Mouse (Mus musculus): ENCODE results near the gene Ripk3. TPM values are rescaled to one million over a fixed set of nuclear protein-coding genes. Genes with fewer than 3 reads are reported as not detected.

Gene Ripk3
- polyA plus RNA-seq, 1 experiment from 2014 or later: 51.4 TPM

DNA sequence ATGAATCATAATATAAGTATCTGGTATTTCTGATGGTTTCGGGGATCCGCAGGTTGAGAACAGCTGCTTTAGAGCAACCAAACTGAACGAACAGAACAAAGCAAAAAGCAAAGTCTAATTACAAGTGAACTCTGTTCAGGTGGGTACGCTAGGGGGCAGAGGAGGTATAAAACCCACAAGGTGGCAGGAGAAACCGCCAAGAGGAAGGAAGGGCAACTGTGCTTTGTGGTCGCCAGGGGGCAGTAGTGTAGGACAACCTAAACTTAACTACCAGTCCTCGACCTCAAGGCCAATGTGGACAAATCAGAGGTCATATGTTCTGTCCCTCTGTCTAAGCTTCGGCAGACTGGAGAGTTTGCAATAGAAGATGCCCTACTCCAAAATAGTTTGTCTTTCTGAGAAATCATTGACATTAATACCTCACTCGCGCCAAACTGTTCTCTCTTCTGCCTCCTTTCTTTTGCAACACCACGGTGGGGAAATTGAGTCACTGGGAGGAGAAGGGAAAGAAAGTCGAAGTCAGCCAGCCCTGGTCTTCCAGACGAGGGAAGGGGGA lies 33.8 kb upstream of the Ripk3 start:
- Histone ChIP-seq H3K27ac (ENCODE audit: low read depth) (peak overlapping the region; percentile 98), H3K4me1 (ENCODE audit: insufficient read depth) (no peaks in the 10 kb centered on the region; the same call in 1 of the 2 replicates), H3K4me3 (ENCODE audit: low read depth, low read length) (peak overlapping the region; percentile 75), H3K4me2 (peak overlapping the region; percentile 92), H3K36me3 (ENCODE audit: insufficient read depth) (peaks cover 15% of the 10 kb centered on the region), H3K9ac (peak overlapping the region; percentile 63; the same call in 1 of the 2 replicates), H3K9me3 (ENCODE audit: low read depth, low read length) (no peaks in the 10 kb centered on the region), H3K27me3 (ENCODE audit: insufficient read depth, low read length) (no peaks in the 10 kb centered on the region)
- peak; percentile 99 for TF ChIP-seq CTCF (IDR thresholded peaks at IDR 0.05; ENCODE audit: low read depth)
- WGBS: 2% methylated on average over 13 of the region's 13 CpGs
- DNase-seq (peak; percentile 93), ATAC-seq (ENCODE audit: insufficient read depth) (peak; percentile 4; the same call in 1 of the 2 replicates)

DNA sequence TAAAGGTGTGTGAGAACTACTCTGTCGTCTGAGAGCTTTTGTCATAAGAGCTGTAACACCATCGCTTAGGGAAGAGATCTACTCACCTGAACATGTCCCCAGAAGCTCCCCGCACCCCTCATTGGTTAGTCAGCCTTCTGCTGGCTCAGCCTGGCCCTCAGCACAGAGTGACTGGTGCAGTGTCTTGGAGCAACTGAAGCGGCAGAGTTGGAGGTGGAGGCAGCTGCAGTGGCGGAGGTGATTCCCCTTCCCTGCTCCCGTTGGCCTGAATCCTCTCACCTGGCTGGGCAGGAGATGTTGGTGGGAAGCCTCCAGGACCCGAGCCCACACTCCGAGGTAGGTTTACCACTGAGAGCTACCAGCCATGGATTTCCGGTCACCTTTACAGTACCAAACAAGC lies 31.9 kb upstream of the Ripk3 start:
- no peak for TF ChIP-seq CTCF (IDR thresholded peaks at IDR 0.05; ENCODE audit: low read depth)
- no peaks in the 10 kb centered on the region for H3K9me3 ChIP-seq (ENCODE audit: low read depth, low read length)
- H3K27ac ChIP-seq (ENCODE audit: low read depth): no peak overlapping the region
- H3K27me3 ChIP-seq (ENCODE audit: insufficient read depth, low read length): no peaks in the 10 kb centered on the region
- H3K4me1 ChIP-seq (ENCODE audit: insufficient read depth): no peaks in the 10 kb centered on the region
- WGBS: 80% methylated on average over 9 of the region's 9 CpGs
- H3K9ac ChIP-seq: no peak overlapping the region
- DNase-seq: no peak
- no peaks in the 10 kb centered on the region for H3K36me3 ChIP-seq (ENCODE audit: insufficient read depth)
- ATAC-seq (ENCODE audit: insufficient read depth): no peak
- H3K4me2 ChIP-seq: no peak overlapping the region
- H3K4me3 ChIP-seq (ENCODE audit: low read depth, low read length): no peak overlapping the region

DNA sequence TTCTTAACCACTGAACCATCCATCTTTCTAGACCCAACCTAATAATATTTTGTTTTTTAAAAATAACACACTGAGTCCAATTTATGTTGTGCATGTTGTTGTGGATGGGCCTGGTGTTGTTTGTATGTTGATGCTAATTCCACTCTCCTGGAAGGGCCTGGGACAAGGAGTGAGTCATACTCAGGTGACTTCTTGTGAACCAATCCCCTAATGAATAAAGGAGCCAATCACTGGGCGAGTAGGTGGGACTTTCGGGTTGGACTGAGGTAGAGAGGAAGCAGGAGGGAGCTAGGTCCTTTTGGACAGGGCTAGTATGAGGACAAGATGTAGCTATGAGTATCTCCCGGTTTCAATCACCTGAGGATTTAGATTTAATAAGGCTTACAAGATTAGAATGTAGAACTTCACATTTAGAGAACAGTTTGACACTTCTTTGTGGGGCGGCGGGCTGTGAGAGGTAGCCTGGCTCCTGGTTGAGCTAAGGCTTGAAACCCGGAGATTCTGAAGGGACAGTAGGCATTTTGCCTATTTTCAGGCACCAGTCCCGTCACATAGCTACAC lies 31.3 kb upstream of the Ripk3 start:
- Histone ChIP-seq H3K27ac (ENCODE audit: low read depth) (no peak overlapping the region), H3K4me2 (no peak overlapping the region), H3K4me3 (ENCODE audit: low read depth, low read length) (no peak overlapping the region), H3K36me3 (ENCODE audit: insufficient read depth) (no peaks in the 10 kb centered on the region), H3K9ac (no peak overlapping the region), H3K4me1 (ENCODE audit: insufficient read depth) (no peaks in the 10 kb centered on the region), H3K27me3 (ENCODE audit: insufficient read depth, low read length) (no peaks in the 10 kb centered on the region), H3K9me3 (ENCODE audit: low read depth, low read length) (no peaks in the 10 kb centered on the region)
- DNase-seq: no peak
- 78% methylated on average over 7 of the region's 7 CpGs for WGBS
- TF ChIP-seq CTCF (IDR thresholded peaks at IDR 0.05; ENCODE audit: low read depth): no peak
- no peak for ATAC-seq (ENCODE audit: insufficient read depth)

GRCm38 (mm10) chr14:55815310-55815751 lies 26.7 kb upstream of the Ripk3 start:
- 19% methylated on average over 17 of the region's 17 CpGs for WGBS
- no peaks in the 10 kb centered on the region for H3K4me1 ChIP-seq (ENCODE audit: insufficient read depth)
- no peak overlapping the region for H3K27ac ChIP-seq (ENCODE audit: low read depth)
- no peaks in the 10 kb centered on the region for H3K27me3 ChIP-seq (ENCODE audit: insufficient read depth, low read length)
- H3K36me3 ChIP-seq (ENCODE audit: insufficient read depth): no peaks in the 10 kb centered on the region
- no peaks in the 10 kb centered on the region for H3K9me3 ChIP-seq (ENCODE audit: low read depth, low read length)
- H3K4me2 ChIP-seq: peak overlapping the region; percentile 70
- no peak for TF ChIP-seq CTCF (IDR thresholded peaks at IDR 0.05; ENCODE audit: low read depth)
- peak overlapping the region; percentile 45 for H3K4me3 ChIP-seq (ENCODE audit: low read depth, low read length)
- DNase-seq: peak; percentile 82
- ATAC-seq (ENCODE audit: insufficient read depth): peak; percentile 78
- H3K9ac ChIP-seq: peak overlapping the region; percentile 49

DNA sequence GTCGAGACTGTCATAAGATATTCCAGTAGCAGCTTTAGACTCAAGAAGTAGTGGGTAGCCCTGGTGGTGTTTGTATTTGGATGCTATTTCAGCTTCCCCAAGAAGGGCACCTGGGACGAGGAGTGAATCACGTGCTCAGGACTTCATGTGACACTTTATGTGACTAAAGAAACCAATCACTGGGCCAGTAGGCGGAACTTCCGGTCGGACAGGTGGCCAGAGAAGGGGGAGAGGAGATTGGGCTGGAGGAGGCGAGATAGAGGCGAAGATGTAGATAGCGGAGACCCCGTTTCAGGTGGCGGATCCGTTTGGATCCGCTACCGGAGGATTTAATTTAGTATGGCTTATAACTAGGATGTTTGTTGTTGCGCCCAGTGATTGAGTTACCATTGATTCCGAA lies 26.2 kb upstream of the Ripk3 start:
- Histone ChIP-seq H3K9ac (peak overlapping the region; percentile 49), H3K4me1 (ENCODE audit: insufficient read depth) (no peaks in the 10 kb centered on the region), H3K4me2 (peak overlapping the region; percentile 70), H3K27ac (ENCODE audit: low read depth) (no peak overlapping the region), H3K27me3 (ENCODE audit: insufficient read depth, low read length) (no peaks in the 10 kb centered on the region), H3K9me3 (ENCODE audit: low read depth, low read length) (no peaks in the 10 kb centered on the region), H3K4me3 (ENCODE audit: low read depth, low read length) (peak overlapping the region; percentile 45), H3K36me3 (ENCODE audit: insufficient read depth) (no peaks in the 10 kb centered on the region)
- DNase-seq (peak; percentile 81), ATAC-seq (ENCODE audit: insufficient read depth) (peak; percentile 74)
- 12% methylated on average over 16 of the region's 16 CpGs for WGBS
- TF ChIP-seq CTCF (IDR thresholded peaks at IDR 0.05; ENCODE audit: low read depth): no peak

GRCm38 (mm10) chr14:55795380-55796163 lies 6.9 kb upstream of the Ripk3 start:
- 67% methylated on average over 15 of the region's 15 CpGs for whole genome bisulfite sequencing
- Histone ChIP-seq H3K9me3 (ENCODE audit: low read depth, low read length) (no peaks in the 10 kb centered on the region), H3K4me1 (ENCODE audit: insufficient read depth) (peaks cover 4% of the 10 kb centered on the region; the same call in 1 of the 2 replicates), H3K4me3 (ENCODE audit: low read depth, low read length) (no peak overlapping the region), H3K36me3 (ENCODE audit: insufficient read depth) (no peaks in the 10 kb centered on the region), H3K9ac (no peak overlapping the region), H3K4me2 (no peak overlapping the region), H3K27ac (ENCODE audit: low read depth) (peak overlapping the region; percentile 9; the same call in 1 of the 2 replicates), H3K27me3 (ENCODE audit: insufficient read depth, low read length) (no peaks in the 10 kb centered on the region)
- ATAC-seq (ENCODE audit: insufficient read depth) (no peak), DNase-seq (peak; percentile 35)
- TF ChIP-seq CTCF (IDR thresholded peaks at IDR 0.05; ENCODE audit: low read depth): no peak

GRCm38 (mm10) chr14:55793946-55794345 lies 5.3 kb upstream of the Ripk3 start:
- H3K4me1 ChIP-seq (ENCODE audit: insufficient read depth): peaks cover 4% of the 10 kb centered on the region; the same call in 1 of the 2 replicates
- no peak overlapping the region for H3K9ac ChIP-seq
- H3K4me3 ChIP-seq (ENCODE audit: low read depth, low read length): no peak overlapping the region
- no peaks in the 10 kb centered on the region for H3K27me3 ChIP-seq (ENCODE audit: insufficient read depth, low read length)
- ATAC-seq (ENCODE audit: insufficient read depth) (no peak), DNase-seq (peak; percentile 56)
- H3K4me2 ChIP-seq: no peak overlapping the region
- no peak overlapping the region for H3K27ac ChIP-seq (ENCODE audit: low read depth)
- no peaks in the 10 kb centered on the region for H3K36me3 ChIP-seq (ENCODE audit: insufficient read depth)
- no peaks in the 10 kb centered on the region for H3K9me3 ChIP-seq (ENCODE audit: low read depth, low read length)
- 56% methylated on average over 2 of the region's 2 CpGs for WGBS
- no peak for TF ChIP-seq CTCF (IDR thresholded peaks at IDR 0.05; ENCODE audit: low read depth)

Measured in lung, embryonic 14.5 days (tissue).